Mouse (Mus musculus) ES-Bruce4 (cell line): ENCODE results near the gene Ciapin1. TPM values are rescaled to one million over a fixed set of nuclear protein-coding genes. Genes with fewer than 3 reads are reported as not detected.

Source experiments
- H3K27ac ChIP-seq: 2 replicates; pipeline ENCODE4 v1.5.1; 2012; ENCODE audit warnings: low read length, inconsistent platforms; ENCODE audit not compliant: insufficient read depth
- H3K27me3 ChIP-seq: 2 replicates; pipeline ENCODE4 v1.6.1; 2012; ENCODE audit warnings: mild to moderate bottlenecking, low read length, inconsistent platforms; ENCODE audit not compliant: control insufficient read depth, poor library complexity, insufficient read depth, severe bottlenecking
- H3K36me3 ChIP-seq: 2 replicates; pipeline ENCODE4 v1.6.1; 2012; ENCODE audit warnings: inconsistent platforms, mild to moderate bottlenecking, low read length, moderate library complexity; ENCODE audit not compliant: control insufficient read depth, poor library complexity, insufficient read depth, severe bottlenecking
- H3K4me1 ChIP-seq: one replicate; pipeline ENCODE4 v1.8.1; 2011; ENCODE audit warnings: low read length; ENCODE audit not compliant: control insufficient read depth, insufficient read depth
- H3K4me3 ChIP-seq: 2 replicates; pipeline ENCODE4 v1.5.1; 2011; ENCODE audit warnings: low read depth, mild to moderate bottlenecking, low read length
- H3K9ac ChIP-seq: 2 replicates; pipeline ENCODE4 v1.6.1; 2012; ENCODE audit warnings: low read depth, mild to moderate bottlenecking, inconsistent platforms; ENCODE audit not compliant: poor library complexity, severe bottlenecking
- H3K9me3 ChIP-seq: replicated peaks from 2 replicates; pipeline ENCODE4 v1.6.1; 2012; ENCODE audit warnings: mild to moderate bottlenecking, low read length, inconsistent platforms; ENCODE audit not compliant: control insufficient read depth, poor library complexity, insufficient read depth, severe bottlenecking
- CTCF ChIP-seq: IDR thresholded peaks from one replicate; pipeline ENCODE4 v1.8.1; 2011; ENCODE audit warnings: low read depth, low read length
- EP300 ChIP-seq: IDR thresholded peaks from 2 replicates; pipeline ENCODE4 v1.6.1; 2011; ENCODE audit warnings: low read depth, low read length; ENCODE audit not compliant: insufficient read depth
- POLR2A ChIP-seq: IDR thresholded peaks from one replicate; pipeline ENCODE4 v1.8.1; 2011; ENCODE audit warnings: low read length; ENCODE audit not compliant: insufficient read depth
- polyA plus RNA-seq: library from polyadenylated mRNA; stranded (reverse); fragments of >200 nt; gene quantifications from 2 replicates; pipeline ENCODE4 v1.2.4, GENCODE M21; 2011; ENCODE audit warnings: low read depth; ENCODE audit not compliant: missing spikeins, insufficient read depth, insufficient read length

Gene Ciapin1
- polyA plus RNA-seq, 1 experiment = 75.8 TPM

GRCm38 (mm10) chr8:94870474-94871107 is 32.4 kb upstream of the Ciapin1 start:
- Histone ChIP-seq H3K9ac (peak overlapping the region; percentile 14; the same call in 1 of the 2 replicates), H3K4me3 (peak overlapping the region; percentile 25), H3K36me3 (0 out of 2 replicates have a peak, but pooled peaks cover under 1% of the 10 kb centered on the region), H3K9me3 (no peaks in the 10 kb centered on the region), H3K4me1 (no peaks in the 10 kb centered on the region), H3K27ac (no peak overlapping the region), H3K27me3 (no peaks in the 10 kb centered on the region)
- TF ChIP-seq EP300 = no peak
- no peak for TF ChIP-seq CTCF
- TF ChIP-seq POLR2A = no peak

DNA sequence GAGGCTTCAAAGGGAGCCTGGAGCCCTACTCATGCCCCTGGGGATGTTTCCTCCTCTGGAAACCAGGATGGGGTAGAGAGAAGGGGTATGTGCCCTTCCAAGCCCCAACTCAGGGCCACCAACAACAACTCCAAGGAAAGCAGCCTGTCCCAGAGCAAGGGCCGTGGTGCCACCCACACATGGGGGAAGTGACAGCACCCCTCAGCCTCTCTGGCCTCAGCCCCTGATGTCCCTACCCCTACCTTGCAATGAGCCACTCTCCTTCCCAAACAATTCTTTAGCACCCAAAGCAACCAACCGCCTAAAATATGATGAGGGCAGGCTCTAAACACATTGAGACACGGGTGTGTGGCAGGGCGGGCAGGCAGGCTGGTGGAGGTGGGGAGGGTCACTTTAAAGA is 31.8 kb upstream of the Ciapin1 start:
- no peak for TF ChIP-seq POLR2A
- TF ChIP-seq CTCF = no peak
- TF ChIP-seq EP300 = no peak
- H3K27me3 ChIP-seq = no peaks in the 10 kb centered on the region
- H3K27ac ChIP-seq = no peak overlapping the region
- no peak overlapping the region for H3K9ac ChIP-seq
- no peak overlapping the region for H3K4me3 ChIP-seq
- H3K9me3 ChIP-seq = no peaks in the 10 kb centered on the region
- 0 out of 2 replicates have a peak, but pooled peaks cover 3% of the 10 kb centered on the region for H3K36me3 ChIP-seq
- H3K4me1 ChIP-seq = no peaks in the 10 kb centered on the region

DNA sequence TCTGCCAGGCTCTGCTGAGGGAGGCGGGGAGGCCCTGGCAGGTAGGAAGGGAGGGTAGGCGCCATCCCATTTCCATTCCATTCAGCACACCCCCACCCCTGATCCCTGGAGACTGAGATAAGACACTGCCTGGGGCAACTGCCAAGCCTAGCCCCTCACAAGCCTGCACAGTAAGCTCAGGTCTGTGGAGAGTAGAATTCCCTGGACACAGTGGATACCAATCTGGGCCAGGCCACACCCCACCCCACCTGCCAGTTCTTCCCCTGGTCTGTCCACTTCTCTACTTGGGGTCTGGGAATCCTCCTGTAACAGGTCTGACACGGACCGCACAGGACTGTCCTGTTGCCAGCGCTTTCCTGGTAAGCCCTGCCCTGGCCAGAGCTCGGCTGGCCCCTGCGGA is 31.0 kb upstream of the Ciapin1 start:
- Histone ChIP-seq H3K4me3 (no peak overlapping the region), H3K27ac (no peak overlapping the region), H3K36me3 (peaks cover 6% of the 10 kb centered on the region), H3K9me3 (no peaks in the 10 kb centered on the region), H3K27me3 (no peaks in the 10 kb centered on the region), H3K9ac (no peak overlapping the region), H3K4me1 (no peaks in the 10 kb centered on the region)
- TF ChIP-seq POLR2A (no peak), CTCF (no peak), EP300 (no peak)

GRCm38 (mm10) chr8:94866921-94867320 is 28.8 kb upstream of the Ciapin1 start:
- Histone ChIP-seq H3K4me3 (no peak overlapping the region), H3K9me3 (no peaks in the 10 kb centered on the region), H3K4me1 (no peaks in the 10 kb centered on the region), H3K9ac (no peak overlapping the region), H3K27me3 (no peaks in the 10 kb centered on the region), H3K36me3 (peaks cover 26% of the 10 kb centered on the region), H3K27ac (no peak overlapping the region)
- TF ChIP-seq POLR2A = no peak
- TF ChIP-seq EP300 = no peak
- no peak for TF ChIP-seq CTCF

- no peak overlapping the region for H3K27ac ChIP-seq
- TF ChIP-seq CTCF (no peak), POLR2A (no peak), EP300 (no peak)
- H3K4me1 ChIP-seq = no peaks in the 10 kb centered on the region
- no peak overlapping the region for H3K4me3 ChIP-seq
- no peaks in the 10 kb centered on the region for H3K9me3 ChIP-seq
- peaks cover 34% of the 10 kb centered on the region for H3K36me3 ChIP-seq
- no peaks in the 10 kb centered on the region for H3K27me3 ChIP-seq
- no peak overlapping the region for H3K9ac ChIP-seq
These were observed 27.1 kb upstream of the Ciapin1 start for GRCm38 (mm10) chr8:94865292-94865691.

- no peak overlapping the region for H3K9ac ChIP-seq
- no peaks in the 10 kb centered on the region for H3K27me3 ChIP-seq
- H3K36me3 ChIP-seq = peaks cover 38% of the 10 kb centered on the region
- TF ChIP-seq CTCF = no peak
- TF ChIP-seq POLR2A = no peak
- TF ChIP-seq EP300 = no peak
- no peaks in the 10 kb centered on the region for H3K9me3 ChIP-seq
- H3K27ac ChIP-seq = no peak overlapping the region
- H3K4me1 ChIP-seq = no peaks in the 10 kb centered on the region
- no peak overlapping the region for H3K4me3 ChIP-seq
These were observed 25.9 kb upstream of the Ciapin1 start for GRCm38 (mm10) chr8:94863897-94864673.
